Mouse (Mus musculus) limb, embryonic 11.5 days (tissue): Measurements from ENCODE around the gene Neb. TPM values are rescaled to one million over a fixed set of nuclear protein-coding genes. Genes with fewer than 3 reads are reported as not detected.

Source experiments
- ATAC-seq: fragments of 200-750 bp; cut with Nextera tagmentation; 2 replicates; pipeline ENCODE4 v1.8.0; 2017; ENCODE audit warnings: low read depth; ENCODE audit not compliant: insufficient number of reproducible peaks, low FRiP score, low TSS enrichment
- DNase-seq: peaks from one replicate; pipeline ENCODE4 v3.0.0-alpha.2; 2015; ENCODE audit warnings: low spot score
- H3K27ac ChIP-seq: fragments of 300-500 bp; sonication (generic); replicated peaks from 2 replicates; pipeline ENCODE4 v1.5.1; 2014; ENCODE audit warnings: low read depth, mild to moderate bottlenecking, low read length
- H3K27me3 ChIP-seq: fragments of 300-500 bp; sonication (generic); 2 replicates; pipeline ENCODE4 v1.6.1; 2014; ENCODE audit warnings: mild to moderate bottlenecking, low read length, mixed read lengths; ENCODE audit not compliant: control insufficient read depth, insufficient read depth
- H3K36me3 ChIP-seq: fragments of 300-500 bp; sonication (generic); 2 replicates; pipeline ENCODE4 v1.6.1; 2014; ENCODE audit warnings: mild to moderate bottlenecking, low read length, moderate library complexity, mixed read lengths; ENCODE audit not compliant: control insufficient read depth, insufficient read depth
- H3K4me1 ChIP-seq: fragments of 300-500 bp; sonication (generic); 2 replicates; pipeline ENCODE4 v1.6.1; 2014; ENCODE audit warnings: low read length, mixed read lengths; ENCODE audit not compliant: control insufficient read depth, insufficient read depth
- H3K4me2 ChIP-seq: fragments of 300-500 bp; sonication (generic); 2 replicates; pipeline ENCODE4 v1.6.1; 2014; ENCODE audit warnings: low read depth, mild to moderate bottlenecking, moderate library complexity; ENCODE audit not compliant: severe bottlenecking
- H3K4me3 ChIP-seq: fragments of 300-500 bp; sonication (generic); 2 replicates; pipeline ENCODE4 v1.5.1; 2014; ENCODE audit warnings: low read depth, low read length
- H3K9ac ChIP-seq: fragments of 300-500 bp; sonication (generic); 2 replicates; pipeline ENCODE4 v1.6.1; 2014; ENCODE audit warnings: mild to moderate bottlenecking, low read length
- H3K9me3 ChIP-seq: fragments of 300-500 bp; sonication (generic); 2 replicates; pipeline ENCODE4 v1.6.1; 2016; ENCODE audit warnings: low read length; ENCODE audit not compliant: control insufficient read depth
- WGBS: fragments of 180-500 bp; shearing (Covaris S2); extraction: QIAGEN DNeasy Blood & Tissue Kit; methylation state at CpG from one replicate; pipeline ENCODE4 v1.1.7; 2014; 5-methylcytosine and 5-hydroxymethylcytosine counted together
- polyA plus RNA-seq: library from polyadenylated mRNA; unstranded; fragments of >200 nt; fragmentation: Nextera tagmentation; extraction: Ambion mirVana; gene quantifications from 2 replicates; pipeline ENCODE4 v1.2.1, GENCODE M21; 2014

Neb gene
- polyA plus RNA-seq, 1 experiment from 2014 or later, result 8.1 TPM

GRCm38 (mm10) chr2:52389975-52390374 lies 11.7 kb upstream of the Neb start:
- ATAC-seq, result no peak
- Histone ChIP-seq H3K9me3 (no peaks in the 10 kb centered on the region), H3K9ac (no peak overlapping the region), H3K4me3 (no peak overlapping the region), H3K4me2 (no peak overlapping the region), H3K36me3 (no peaks in the 10 kb centered on the region), H3K27me3 (no peaks in the 10 kb centered on the region), H3K4me1 (no peaks in the 10 kb centered on the region), H3K27ac (no peak overlapping the region)
- 75% methylated on average over 3 of the region's 3 CpGs for WGBS
- DNase-seq, result no peak

GRCm38 (mm10) chr2:52386451-52386850 lies 8.2 kb upstream of the Neb start:
- H3K4me3 ChIP-seq, result no peak overlapping the region
- H3K27me3 ChIP-seq, result no peaks in the 10 kb centered on the region
- no peak for DNase-seq
- no peaks in the 10 kb centered on the region for H3K36me3 ChIP-seq
- H3K9ac ChIP-seq, result no peak overlapping the region
- H3K27ac ChIP-seq, result no peak overlapping the region
- H3K4me1 ChIP-seq, result no peaks in the 10 kb centered on the region
- no peak overlapping the region for H3K4me2 ChIP-seq
- WGBS, result 77% methylated on average over 6 of the region's 6 CpGs
- ATAC-seq, result no peak
- no peaks in the 10 kb centered on the region for H3K9me3 ChIP-seq

- DNase-seq (no peak), ATAC-seq (no peak)
- Histone ChIP-seq H3K9ac (no peak overlapping the region), H3K27ac (no peak overlapping the region), H3K27me3 (no peaks in the 10 kb centered on the region), H3K4me1 (no peaks in the 10 kb centered on the region), H3K36me3 (no peaks in the 10 kb centered on the region), H3K4me2 (no peak overlapping the region), H3K4me3 (no peak overlapping the region), H3K9me3 (no peaks in the 10 kb centered on the region)
- 45% methylated on average over 7 of the region's 7 CpGs for WGBS
Observed at GRCm38 (mm10) chr2:52386037-52386436, 7.8 kb upstream of the Neb start.

- 74% methylated on average over 10 of the region's 10 CpGs for WGBS
- H3K27me3 ChIP-seq, result no peaks in the 10 kb centered on the region
- H3K4me2 ChIP-seq, result no peak overlapping the region
- H3K4me3 ChIP-seq, result no peak overlapping the region
- no peak for DNase-seq
- no peak for ATAC-seq
- no peaks in the 10 kb centered on the region for H3K36me3 ChIP-seq
- no peaks in the 10 kb centered on the region for H3K4me1 ChIP-seq
- H3K9me3 ChIP-seq, result no peaks in the 10 kb centered on the region
- H3K27ac ChIP-seq, result no peak overlapping the region
- H3K9ac ChIP-seq, result no peak overlapping the region
Observed at GRCm38 (mm10) chr2:52378848-52379261, 581 bp upstream of the Neb start.

GRCm38 (mm10) chr2:52377706-52378447 lies 397 bp downstream of the Neb start:
- Histone ChIP-seq H3K4me2 (no peak overlapping the region), H3K27ac (no peak overlapping the region), H3K36me3 (no peaks in the 10 kb centered on the region), H3K27me3 (no peaks in the 10 kb centered on the region), H3K4me1 (no peaks in the 10 kb centered on the region), H3K9ac (no peak overlapping the region), H3K9me3 (no peaks in the 10 kb centered on the region), H3K4me3 (no peak overlapping the region)
- WGBS, result 54% methylated on average over 13 of the region's 13 CpGs
- DNase-seq (no peak), ATAC-seq (no peak)

- H3K4me2 ChIP-seq, result no peak overlapping the region
- no peak for ATAC-seq
- H3K27ac ChIP-seq, result no peak overlapping the region
- no peak overlapping the region for H3K9ac ChIP-seq
- DNase-seq, result no peak
- no peaks in the 10 kb centered on the region for H3K27me3 ChIP-seq
- no peaks in the 10 kb centered on the region for H3K9me3 ChIP-seq
- no peak overlapping the region for H3K4me3 ChIP-seq
- H3K36me3 ChIP-seq, result no peaks in the 10 kb centered on the region
- no peaks in the 10 kb centered on the region for H3K4me1 ChIP-seq
- 90% methylated on average over 6 of the region's 6 CpGs for WGBS
Observed at GRCm38 (mm10) chr2:52374706-52375105, 3.6 kb downstream of the Neb start.

GRCm38 (mm10) chr2:52372480-52372879 lies 5.8 kb downstream of the Neb start:
- no peak for DNase-seq
- 54% methylated on average over 6 of the region's 6 CpGs for WGBS
- no peak overlapping the region for H3K4me2 ChIP-seq
- no peak overlapping the region for H3K4me3 ChIP-seq
- H3K9me3 ChIP-seq, result no peaks in the 10 kb centered on the region
- ATAC-seq, result no peak
- H3K27me3 ChIP-seq, result no peaks in the 10 kb centered on the region
- H3K27ac ChIP-seq, result no peak overlapping the region
- no peak overlapping the region for H3K9ac ChIP-seq
- H3K36me3 ChIP-seq, result no peaks in the 10 kb centered on the region
- no peaks in the 10 kb centered on the region for H3K4me1 ChIP-seq

- Histone ChIP-seq H3K4me3 (no peak overlapping the region), H3K4me2 (no peak overlapping the region), H3K27me3 (no peaks in the 10 kb centered on the region), H3K4me1 (no peaks in the 10 kb centered on the region), H3K9me3 (no peaks in the 10 kb centered on the region), H3K27ac (no peak overlapping the region), H3K9ac (no peak overlapping the region), H3K36me3 (no peaks in the 10 kb centered on the region)
- no peak for ATAC-seq
- 86% methylated on average over 4 of the region's 4 CpGs for WGBS
- no peak for DNase-seq
Observed at GRCm38 (mm10) chr2:52372080-52372479, 6.2 kb downstream of the Neb start.

- no peak for ATAC-seq
- H3K27ac ChIP-seq, result no peak overlapping the region
- WGBS, result 70% methylated on average over 2 of the region's 2 CpGs
Observed at GRCm38 (mm10) chr2:52371066-52371465, 7.2 kb downstream of the Neb start.

More at GRCm38 (mm10) chr2:52371066-52371465, 7.2 kb downstream of the Neb start:
- Histone ChIP-seq H3K36me3 (no peaks in the 10 kb centered on the region), H3K9ac (no peak overlapping the region), H3K4me3 (no peak overlapping the region), H3K4me2 (no peak overlapping the region), H3K9me3 (no peaks in the 10 kb centered on the region), H3K4me1 (no peaks in the 10 kb centered on the region), H3K27me3 (no peaks in the 10 kb centered on the region)
- DNase-seq, result no peak
